ENCODE assay signal across 11 mouse cellular contexts in genomic region chr17:30481341-30481740, GRCm38 (mm10).
"Had no signal": no experiment of that assay in that cellular context is flagged by ENCODE, and none has a peak within 500 bp of the region (broad histone marks: within the 10 kb centered on the region; RNA-seq: fewer than 3 reads in every experiment).

No protein-coding gene starts in this region.

- DNase-seq: forebrain, postnatal 0 days; gastrocnemius, postnatal 14 days; gastrocnemius, postnatal 36 days; heart, adult 18-20 months; kidney, adult 11 months; kidney, adult 2 months; kidney, adult 9 months; kidney, postnatal 36 days; layer of hippocampus, adult 9-11 months; layer of hippocampus, postnatal 36 days; left cerebral cortex, postnatal 4 days had no signal
